Mouse (Mus musculus) retina, adult 2 months (tissue): ENCODE results near the gene Lpp.
"Not testable (repeated sequence)": the region's sequence is repeated elsewhere in the genome, so short reads cannot be mapped to it uniquely, and the experiment has no call there.

Source experiments
- DNase-seq: peaks from one replicate; pipeline ENCODE4 v3.0.0-alpha.2; 2012; ENCODE audit warnings: low read depth, low spot score

The Lpp gene

DNA sequence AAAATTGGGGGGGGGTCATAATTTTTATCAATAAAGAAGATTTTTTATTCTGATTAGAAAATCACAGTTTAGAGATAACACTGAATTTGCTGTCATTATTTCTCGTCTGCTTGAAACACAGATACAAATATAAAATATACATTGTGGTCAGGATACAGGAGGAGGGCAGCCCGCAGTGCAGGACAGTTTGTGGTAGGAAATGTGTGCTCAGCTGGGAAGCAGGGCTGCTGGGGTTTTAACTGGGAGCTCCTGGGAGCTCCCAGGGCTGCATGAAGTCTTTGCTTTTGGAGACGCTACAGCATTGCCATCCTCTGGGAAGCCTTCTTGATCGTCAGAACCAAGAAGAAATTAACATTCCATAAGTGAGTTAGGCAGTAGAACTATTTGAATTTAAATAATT lies 571.8 kb downstream of the Lpp start:
- no peak for DNase-seq

DNA sequence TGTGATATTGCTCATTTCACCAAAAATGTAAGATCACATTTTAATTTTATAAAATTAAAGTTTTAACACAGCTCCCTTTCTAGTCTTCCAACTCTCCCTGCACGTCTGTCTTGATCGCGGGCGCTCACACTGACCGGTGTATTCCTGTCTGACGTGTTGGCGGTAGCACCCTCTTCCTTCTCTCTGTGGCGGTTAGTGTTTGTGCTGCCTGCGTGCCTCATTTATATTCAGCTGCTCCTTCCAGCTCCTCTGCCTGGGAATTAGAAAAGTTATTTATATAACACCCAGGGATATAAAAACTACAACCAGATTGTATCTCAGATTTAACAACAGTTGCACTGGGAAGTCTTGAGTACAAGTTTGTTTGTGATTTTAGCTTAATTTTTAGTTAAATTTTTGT lies 573.2 kb downstream of the Lpp start:
- no peak for DNase-seq

DNA sequence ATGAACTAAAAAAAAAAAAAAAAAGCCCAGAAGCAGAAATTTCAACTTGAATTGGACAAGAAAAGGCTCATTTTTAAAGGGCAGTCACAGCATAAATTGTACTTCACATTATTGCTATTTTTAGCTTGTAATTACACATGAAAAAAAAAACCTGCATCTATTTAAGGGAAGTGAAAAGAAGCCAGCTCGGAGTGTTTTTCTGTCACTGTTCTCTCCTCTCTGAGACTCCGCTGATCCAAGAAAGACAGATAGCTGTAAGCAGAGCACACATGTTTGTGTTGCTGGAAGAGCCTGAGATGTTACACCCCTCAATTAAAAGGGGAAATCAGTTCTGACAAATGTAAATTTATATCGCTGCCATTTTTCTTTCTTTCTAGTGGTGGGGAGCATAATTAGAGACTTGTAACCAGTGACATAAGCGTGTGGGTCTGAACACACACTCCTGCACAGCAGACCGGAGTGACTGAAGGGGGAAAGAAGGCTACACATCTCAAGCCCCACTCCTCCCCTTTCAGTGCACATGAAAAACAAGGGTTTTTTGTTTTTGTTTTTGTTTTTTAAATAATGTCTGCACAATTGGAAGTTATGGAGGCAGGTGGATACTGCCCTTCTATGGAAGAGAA lies 579.8 kb downstream of the Lpp start:
- DNase-seq = no peak

DNA sequence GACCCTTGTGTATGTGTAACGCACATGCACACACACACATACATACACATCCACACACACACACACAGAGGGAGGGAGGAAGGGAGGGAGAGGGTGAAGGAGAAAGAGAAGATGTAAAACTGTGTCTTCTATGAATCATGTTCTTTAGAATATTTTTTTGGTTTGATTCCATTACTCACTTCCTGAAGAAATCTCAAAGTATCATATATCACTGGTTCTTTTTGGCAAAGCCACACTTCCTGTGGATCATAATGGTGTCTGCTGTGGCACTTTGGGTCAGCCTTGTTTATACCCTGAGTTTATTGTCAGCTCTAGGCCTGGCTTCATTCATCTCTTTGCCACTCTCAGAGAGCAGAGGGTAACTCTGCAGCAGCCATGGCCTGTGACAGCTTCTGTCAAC lies 584.5 kb downstream of the Lpp start:
- DNase-seq = no peak

DNA sequence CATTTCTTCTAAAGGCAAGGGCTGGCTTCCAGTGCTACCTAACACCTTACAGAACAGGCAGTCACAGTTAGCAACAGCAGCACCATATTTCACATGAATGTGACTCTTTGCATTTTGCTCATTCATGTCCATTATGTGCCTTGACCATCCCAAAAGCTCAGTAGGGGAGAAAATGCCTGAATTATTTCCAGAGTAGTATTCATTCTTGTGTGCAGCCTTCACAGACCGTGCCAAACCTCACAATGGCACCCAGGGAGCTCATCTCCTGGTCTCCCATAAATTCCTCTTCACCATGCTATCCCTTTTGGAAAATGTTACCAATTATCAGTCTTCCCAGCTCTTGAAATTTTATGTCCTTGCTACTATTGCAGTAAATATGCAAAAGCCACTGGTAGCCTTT lies 584.9 kb downstream of the Lpp start:
- DNase-seq = no peak

DNA sequence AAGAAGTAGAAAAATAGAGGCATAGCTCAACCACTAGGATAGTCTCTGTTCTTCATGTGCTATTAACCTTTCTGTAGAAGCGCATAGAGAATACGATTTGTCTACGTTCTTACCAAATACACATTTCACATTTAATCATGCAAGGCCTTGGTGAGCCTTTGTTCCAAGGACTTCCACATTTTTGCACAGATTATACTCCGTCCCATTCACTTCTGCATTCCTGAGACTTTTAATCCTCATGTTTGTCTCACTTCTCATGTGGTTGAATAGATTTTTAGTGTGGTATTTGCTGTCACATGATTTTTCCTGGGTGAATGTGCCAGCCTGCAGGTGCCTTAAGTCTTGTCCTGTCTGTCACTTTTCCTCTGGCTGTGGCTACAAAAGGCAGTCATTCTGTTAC lies 586.1 kb downstream of the Lpp start:
- no peak for DNase-seq

DNA sequence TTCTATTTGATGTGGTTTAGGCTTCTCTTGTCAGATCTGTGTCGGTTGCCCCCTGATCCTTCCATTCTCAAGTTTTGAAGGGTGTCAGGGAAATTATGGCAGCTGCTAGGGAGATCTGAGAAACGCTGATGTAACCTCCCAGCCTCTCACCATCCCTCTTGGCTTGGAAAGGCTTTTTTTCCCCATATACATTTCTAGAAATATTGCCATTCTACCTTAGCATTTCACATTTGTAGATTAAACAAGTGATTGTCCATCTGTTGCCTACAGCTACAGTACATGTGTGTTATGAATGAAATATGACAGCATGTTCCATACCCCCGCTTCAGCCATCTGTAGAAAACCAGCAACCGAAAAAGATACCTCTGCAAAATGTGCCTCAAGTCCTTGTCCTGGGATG lies 589.5 kb downstream of the Lpp start:
- no peak for DNase-seq

DNA sequence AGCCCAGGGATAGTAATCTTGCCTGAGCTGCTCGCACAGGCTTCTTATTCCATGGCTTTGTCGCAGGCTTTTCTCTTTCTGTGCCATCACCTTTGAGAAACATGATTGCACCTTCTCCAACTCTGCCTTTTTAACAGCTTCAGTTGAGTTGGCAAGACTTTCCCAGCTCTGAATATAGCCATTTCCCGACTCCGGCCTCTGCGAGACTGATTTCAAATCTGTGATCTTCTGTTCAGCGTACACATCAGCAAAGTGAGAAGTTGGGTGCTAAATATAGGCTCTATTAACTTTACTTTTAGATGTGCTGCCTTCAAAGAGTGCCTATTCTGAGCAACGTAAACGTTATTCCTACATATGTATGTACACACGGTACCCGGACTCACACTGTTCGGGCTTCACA lies 597.0 kb downstream of the Lpp start:
- no peak for DNase-seq

DNA sequence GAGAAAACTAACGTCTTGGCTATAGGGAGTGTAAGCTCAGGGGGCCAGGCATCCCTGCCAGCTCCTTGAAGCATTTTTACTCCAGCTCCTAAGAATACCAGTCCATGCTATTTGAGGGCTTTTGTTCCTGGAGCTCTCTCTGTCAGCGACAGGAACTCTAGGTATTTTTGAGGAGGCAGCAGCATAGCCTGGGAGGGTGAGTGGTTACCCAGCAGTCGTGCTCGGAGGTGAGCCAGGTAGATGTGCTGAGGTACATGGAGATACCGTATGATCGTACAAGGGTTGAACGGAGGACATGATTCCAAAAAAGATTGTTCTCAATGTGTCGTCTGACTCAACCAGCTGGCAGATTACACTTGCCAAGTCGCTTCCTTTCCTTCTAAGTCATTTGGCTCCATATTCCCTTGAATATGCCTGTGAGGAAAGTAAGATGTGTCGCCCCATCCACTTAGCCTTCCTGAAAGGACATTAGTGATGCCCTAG lies 597.8 kb downstream of the Lpp start:
- no peak for DNase-seq

DNA sequence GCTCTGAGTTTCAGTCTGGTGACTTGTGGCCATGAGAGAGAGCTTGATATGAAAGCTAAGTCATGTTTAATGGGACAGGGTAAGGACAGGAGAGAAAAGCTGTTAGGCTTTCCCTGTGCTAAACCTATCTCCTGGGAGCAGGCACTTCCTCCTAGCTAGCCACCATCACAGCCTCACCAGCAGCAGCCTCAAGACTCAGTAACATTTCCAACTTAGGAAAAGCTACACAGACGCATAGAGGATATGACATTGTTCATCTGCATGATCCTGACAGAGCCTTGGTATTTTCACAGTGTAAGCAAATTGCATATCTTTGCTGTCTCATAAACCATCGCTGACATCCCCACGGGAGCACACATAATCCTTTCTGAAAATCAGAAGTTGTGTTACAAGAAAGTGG lies 598.7 kb downstream of the Lpp start:
- no peak for DNase-seq

DNA sequence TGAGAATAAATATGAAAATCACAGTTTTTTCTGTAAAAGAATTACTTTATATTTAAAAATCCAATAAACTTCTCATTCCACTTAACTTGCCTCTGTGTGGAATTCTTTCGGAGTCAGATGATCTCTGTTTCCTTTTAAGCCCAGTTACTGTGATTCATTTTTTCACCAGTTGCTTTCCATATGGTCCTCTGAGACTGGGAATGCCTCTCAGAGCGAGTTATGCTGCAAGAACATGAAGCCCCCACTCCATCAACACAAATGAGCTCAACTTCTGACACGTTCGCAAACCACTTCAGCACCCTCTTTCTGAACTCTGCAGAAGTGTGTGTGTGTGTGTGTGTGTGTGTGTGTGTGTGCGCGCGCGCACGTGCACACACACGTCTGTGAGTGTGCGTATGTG lies 599.2 kb downstream of the Lpp start:
- DNase-seq = no peak

DNA sequence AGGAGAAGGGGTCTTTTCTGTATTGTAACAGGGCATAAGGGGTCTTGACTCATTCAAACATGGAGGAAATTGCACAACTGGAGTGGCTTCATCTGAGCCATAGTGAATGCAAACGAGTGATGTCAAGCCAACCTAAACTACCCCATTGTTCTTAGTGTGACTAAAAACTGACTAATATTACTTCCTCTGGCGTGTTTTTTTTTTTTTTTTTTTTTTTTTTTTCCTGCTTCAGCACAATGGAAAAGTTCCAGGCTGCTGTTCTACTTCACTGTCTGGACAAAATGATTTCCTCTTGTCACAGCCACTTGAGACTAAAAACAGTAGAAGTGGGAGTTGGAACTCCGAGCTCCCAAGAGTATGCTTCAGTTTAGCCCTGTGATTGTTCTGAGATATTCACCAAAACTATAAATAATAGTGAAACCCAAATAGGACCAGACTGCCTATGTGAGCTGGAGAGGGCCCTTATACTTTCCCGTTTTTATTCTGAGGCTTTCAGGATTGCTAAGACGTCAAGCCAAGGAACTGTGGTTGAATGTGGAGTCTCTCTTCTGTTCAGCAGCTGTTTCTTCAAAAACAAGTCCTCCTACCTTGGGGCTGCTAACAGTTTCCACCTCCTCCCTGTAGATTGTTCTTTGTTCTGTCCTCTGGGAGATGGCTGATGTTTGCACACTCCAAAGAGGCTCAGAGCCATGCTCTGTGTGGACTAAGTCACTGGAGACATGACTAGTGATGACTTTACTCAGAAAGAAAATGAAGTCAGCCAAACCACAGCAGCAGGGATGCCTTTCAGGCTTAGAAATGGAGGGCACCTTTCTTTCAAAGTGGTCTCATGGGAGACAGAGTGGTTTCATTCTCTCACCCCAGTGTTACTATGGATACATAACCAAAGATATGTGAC lies 617.9 kb downstream of the Lpp start:
- no peak for DNase-seq

DNA sequence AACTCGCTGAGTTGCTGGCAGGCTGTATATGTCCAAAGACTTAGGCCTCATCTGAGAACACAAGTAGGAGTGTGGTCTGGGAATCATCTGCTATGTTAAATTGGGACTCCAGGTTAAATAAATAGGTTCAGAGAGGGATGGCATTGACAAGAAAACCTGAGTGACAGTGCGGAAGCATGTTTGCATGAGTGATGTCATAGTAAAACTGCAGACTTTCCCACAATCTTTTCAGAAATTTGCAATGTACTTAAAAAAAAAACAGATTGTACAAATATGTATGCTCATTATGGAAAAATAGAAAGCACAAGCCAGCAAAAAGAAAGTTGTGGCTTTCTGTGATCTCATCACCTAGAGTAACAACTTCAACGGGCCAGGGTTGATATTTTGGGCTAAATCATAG lies 619.6 kb downstream of the Lpp start:
- DNase-seq = no peak

DNA sequence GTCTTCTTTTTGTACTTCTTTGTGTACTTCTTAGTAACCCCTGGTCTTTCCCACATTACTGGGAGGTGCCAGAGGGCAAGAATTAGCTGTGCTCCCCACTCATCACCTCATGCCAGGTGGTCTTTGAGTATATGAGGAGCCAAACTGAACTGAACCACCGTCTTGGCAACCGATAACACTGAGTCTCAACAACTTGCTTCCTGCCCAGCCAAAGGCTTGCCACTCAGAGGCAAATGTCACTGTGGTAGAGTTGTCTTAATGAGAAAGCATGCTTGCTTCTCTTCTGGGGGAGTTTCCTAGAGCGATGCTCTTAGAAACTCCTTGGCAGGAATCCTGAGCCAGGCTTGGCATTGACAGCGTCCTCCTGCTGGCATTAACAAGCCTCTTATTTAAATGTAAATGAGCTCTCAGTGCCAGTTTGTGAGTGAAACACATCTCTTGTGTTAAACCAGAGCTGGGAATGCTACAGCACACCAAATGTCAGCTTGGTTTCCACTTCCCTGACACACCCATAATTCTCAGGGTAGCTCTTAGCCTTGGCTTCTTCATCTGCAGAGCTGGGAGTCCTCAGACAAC lies 623.0 kb downstream of the Lpp start:
- DNase-seq = no peak

DNA sequence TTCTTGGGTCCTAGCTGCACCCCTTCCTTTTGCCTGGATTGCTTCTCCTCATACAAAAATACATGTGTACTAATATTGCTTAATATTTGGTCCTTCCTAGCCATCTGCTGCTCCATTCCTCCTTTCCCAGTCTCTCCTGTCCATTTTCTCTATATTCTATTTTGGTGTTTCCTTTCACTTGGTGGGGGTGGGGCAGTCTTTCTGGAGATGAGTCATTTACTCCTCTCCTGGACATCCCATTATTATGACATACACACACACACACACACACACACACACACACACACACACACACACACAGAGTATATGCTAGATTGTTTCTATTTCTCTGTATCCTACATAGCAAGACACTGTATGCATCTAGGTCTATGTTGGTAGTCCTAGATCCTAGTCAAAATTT lies 623.7 kb downstream of the Lpp start:
- DNase-seq = no peak

DNA sequence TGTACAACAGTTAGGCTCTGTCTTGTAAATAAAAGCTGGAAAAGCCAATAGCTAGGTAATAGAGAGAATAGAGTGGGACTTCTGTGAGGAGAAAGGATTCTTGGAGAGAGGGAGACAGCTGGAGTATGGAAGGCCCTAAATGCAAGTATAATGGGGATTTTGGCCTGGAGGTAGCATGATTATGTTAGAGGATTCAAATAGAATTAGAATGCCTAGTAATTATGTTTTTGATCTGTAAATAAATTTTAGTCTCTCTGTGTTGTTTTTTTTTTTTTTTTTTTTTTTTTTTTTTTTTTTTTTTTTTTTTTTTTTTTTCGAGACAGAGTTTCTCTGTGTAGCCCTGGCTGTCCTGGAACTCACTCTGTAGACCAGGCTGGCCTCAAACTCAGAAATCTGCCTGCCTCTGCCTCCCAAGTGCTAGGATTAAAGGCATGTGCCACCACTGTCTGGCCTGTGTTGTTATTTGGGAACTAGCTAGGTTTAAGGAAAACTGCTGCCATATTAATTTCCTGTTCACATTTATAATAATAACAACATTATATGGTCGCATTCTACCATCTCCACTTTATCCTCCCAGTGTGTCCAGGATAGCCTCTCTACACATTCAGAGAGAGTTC lies 628.5 kb downstream of the Lpp start:
- not testable (repeated sequence) for DNase-seq

DNA sequence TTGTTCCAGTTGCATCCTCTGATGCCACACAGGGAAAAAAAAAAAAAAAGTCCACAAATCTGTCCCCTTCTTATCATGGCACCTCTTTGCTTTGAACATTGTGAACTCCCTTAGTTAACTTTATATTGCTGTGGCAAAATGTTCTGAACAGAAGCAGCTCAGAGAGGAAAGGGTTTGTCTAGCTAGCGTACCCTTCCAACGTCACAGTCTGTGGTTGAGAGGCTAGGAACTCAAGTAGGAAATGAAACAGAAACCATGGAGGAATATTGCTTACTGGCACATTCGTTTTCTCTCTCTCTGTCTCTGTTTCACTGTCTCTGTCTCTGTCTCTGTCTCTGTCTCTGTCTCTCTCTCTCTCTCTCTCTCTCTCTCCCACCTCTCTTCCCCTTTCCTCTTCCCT lies 631.3 kb downstream of the Lpp start:
- no peak for DNase-seq

DNA sequence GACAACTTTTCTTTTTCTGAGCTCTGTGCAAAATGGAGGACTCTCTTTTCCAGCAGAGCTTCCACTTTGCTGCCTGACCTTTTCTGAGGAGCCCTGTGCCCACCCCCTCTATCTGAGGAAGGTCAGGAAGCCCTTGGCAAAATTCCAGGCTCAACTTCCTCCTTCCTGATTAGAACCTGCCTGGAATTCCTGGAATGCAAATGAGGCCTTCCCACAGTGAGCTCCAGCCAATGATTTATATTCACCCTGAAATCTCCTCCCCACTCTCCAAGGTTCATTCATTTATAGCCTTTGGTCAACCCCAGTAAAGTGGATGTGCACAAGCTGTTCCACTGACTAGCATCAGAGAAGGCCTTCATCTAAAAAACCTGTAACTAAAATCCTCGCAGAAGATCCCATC lies 632.9 kb downstream of the Lpp start:
- DNase-seq = no peak

DNA sequence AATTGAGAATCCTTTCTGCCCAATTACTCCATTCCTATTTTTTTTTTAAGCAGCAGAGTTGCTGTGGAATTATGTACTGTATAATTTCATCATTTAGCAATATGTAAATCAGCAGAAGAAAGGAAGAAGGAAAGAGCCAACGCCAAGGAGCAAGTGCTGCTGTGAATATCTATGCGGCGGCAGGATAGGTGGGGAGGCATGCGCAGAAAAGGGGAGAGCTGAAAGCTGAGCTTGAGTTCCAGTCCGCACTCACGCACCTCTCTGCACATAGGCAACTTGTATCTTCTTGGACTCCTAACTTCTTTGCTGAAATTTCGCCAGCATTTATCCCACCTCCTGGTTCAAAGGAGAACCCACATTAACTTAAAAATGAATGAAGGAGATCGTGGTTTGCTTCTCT lies 636.2 kb downstream of the Lpp start:
- no peak for DNase-seq

DNA sequence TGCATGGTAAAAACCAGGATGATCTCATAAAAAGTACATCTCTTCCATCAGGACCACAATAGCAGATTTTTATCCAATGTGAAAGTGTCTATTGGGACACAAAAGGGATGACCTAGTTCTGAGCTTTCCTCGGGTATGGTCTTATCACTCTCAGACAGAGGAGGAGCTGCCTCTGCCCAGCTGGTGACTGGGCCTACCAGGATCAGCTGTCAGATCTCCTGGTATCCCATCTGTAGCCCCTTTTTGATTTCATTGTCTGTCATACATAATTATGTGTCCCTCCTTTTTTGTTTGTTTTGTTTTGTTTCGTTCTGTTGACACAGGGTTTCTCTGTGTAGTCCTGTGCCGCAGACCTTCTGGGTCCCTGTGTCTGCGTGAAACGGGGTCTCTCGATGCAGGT lies 644.1 kb downstream of the Lpp start:
- DNase-seq = no peak

DNA sequence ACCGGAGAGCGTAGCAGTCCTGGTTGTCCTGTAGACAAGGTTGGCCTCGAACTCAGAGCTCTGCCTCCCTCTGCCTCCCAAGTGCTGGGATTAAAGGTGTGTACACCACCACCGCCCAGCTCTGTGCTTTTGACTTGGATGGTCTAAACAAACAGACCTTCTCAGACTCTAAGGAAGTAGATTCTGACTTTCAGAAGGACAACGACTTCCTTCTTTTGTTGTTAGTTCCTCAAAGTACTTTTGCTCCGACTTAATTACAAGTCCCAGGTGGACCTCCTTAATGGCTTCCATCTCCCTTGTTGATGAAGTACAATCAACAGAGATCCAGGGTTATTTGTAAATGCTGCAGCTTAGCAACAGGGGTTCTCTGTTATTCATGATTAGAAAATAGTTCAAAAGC lies 645.2 kb downstream of the Lpp start:
- no peak for DNase-seq

DNA sequence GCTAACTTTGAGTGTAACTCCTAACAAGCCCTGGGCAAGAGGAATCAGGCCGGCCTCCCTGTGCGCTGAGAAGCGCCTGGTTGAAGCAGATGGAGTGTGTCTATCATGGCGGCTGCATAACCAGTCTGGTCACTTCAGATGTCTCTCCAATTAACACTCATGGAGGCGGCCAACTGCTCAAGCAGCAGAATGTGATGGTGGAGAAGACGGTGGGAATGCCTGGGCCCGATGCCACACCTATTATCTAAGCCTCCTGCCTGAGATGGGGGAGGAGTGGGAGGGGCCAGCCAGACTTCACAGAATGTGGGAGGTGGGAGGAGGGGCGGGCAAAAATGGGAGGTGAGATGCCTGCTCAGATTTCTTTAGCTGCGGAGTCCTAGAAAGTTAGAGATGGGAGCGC lies 646.6 kb downstream of the Lpp start:
- DNase-seq = no peak

DNA sequence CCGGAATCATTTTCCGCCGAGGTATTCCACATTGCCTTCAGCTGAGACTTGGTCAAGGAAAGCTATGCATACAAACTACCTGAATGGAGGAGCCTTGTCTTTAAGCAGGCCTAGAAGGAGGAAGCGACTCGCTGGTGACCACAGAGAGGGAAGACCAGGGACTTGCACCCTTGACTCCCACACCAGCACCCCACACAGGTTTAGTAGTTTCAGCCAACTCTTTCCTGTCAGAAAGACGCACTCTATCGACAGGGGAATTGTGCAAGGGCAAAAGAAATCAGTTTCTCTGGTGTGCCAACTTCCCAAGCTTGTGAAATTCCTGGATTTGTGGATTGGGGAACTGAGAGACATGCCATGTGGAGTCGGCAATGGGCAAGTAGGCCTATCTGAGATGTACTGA lies 647.9 kb downstream of the Lpp start:
- no peak for DNase-seq
